Mouse (Mus musculus) skeletal muscle tissue, adult 2 months (tissue): ENCODE measurements around the gene Odf2l.

Experiments used
- DNase-seq: peaks from one replicate; pipeline ENCODE4 v3.0.0-alpha.2; 2012; ENCODE audit warnings: low read depth, low spot score

Odf2l gene

GRCm38 (mm10) chr3:145131210-145131868 lies 13.0 kb downstream of the Odf2l start:
- peak; percentile 13 for DNase-seq

GRCm38 (mm10) chr3:145140236-145140635 lies 21.8 kb downstream of the Odf2l start:
- no peak for DNase-seq

- DNase-seq, result no peak
These were observed 24.5 kb downstream of the Odf2l start for GRCm38 (mm10) chr3:145142925-145143324.

GRCm38 (mm10) chr3:145143856-145144255 lies 25.5 kb downstream of the Odf2l start:
- no peak for DNase-seq

- no peak for DNase-seq
These were observed 28.5 kb downstream of the Odf2l start for GRCm38 (mm10) chr3:145146871-145147270.

- no peak for DNase-seq
These were observed 29.1 kb downstream of the Odf2l start for GRCm38 (mm10) chr3:145147483-145147882.

- no peak for DNase-seq
These were observed 29.6 kb downstream of the Odf2l start for GRCm38 (mm10) chr3:145147952-145148351.

GRCm38 (mm10) chr3:145151092-145151491 lies 32.7 kb downstream of the Odf2l start:
- no peak for DNase-seq

GRCm38 (mm10) chr3:145151933-145152332 lies 33.5 kb downstream of the Odf2l start:
- peak; percentile 17 for DNase-seq

- peak; percentile 93 for DNase-seq
These were observed 38.5 kb downstream of the Odf2l start for GRCm38 (mm10) chr3:145156883-145157282.

- DNase-seq, result no peak
These were observed 40.1 kb downstream of the Odf2l start for GRCm38 (mm10) chr3:145158441-145158840.

- DNase-seq, result no peak
These were observed 48.4 kb downstream of the Odf2l start for GRCm38 (mm10) chr3:145166741-145167140.

- no peak for DNase-seq
These were observed 49.4 kb downstream of the Odf2l start for GRCm38 (mm10) chr3:145167766-145168165.

- no peak for DNase-seq
These were observed 50.7 kb downstream of the Odf2l start for GRCm38 (mm10) chr3:145168844-145169696.

GRCm38 (mm10) chr3:145170028-145170427 lies 51.6 kb downstream of the Odf2l start:
- DNase-seq, result no peak

- no peak for DNase-seq
These were observed 52.4 kb downstream of the Odf2l start for GRCm38 (mm10) chr3:145170604-145171389.

GRCm38 (mm10) chr3:145171390-145172060 lies 53.1 kb downstream of the Odf2l start:
- no peak for DNase-seq

GRCm38 (mm10) chr3:145184645-145185044 lies 66.3 kb downstream of the Odf2l start:
- no peak for DNase-seq

GRCm38 (mm10) chr3:145191972-145192371 lies 73.6 kb downstream of the Odf2l start:
- DNase-seq, result no peak

- DNase-seq, result no peak
These were observed 77.0 kb downstream of the Odf2l start for GRCm38 (mm10) chr3:145195240-145195923.

- no peak for DNase-seq
These were observed 79.7 kb downstream of the Odf2l start for GRCm38 (mm10) chr3:145198050-145198449.
